Mouse (Mus musculus) lung, embryonic 14.5 days (tissue): ENCODE data around the gene Clcnkb. TPM values are rescaled to one million over a fixed set of nuclear protein-coding genes. Genes with fewer than 3 reads are reported as not detected.
A peak's percentile ranks its signal among the peaks of the same experiment; 100 is the strongest.

Source experiments
- ATAC-seq: fragments of 200-750 bp; cut with Nextera tagmentation; 2 replicates; pipeline ENCODE4 v1.8.0; 2017; ENCODE audit warnings: mild to moderate bottlenecking, moderate TSS enrichment, moderate library complexity; ENCODE audit not compliant: insufficient read depth
- DNase-seq: peaks from one replicate; pipeline ENCODE4 v3.0.0-alpha.2; 2015
- H3K27ac ChIP-seq: fragments of 300-500 bp; sonication (generic); 2 replicates; pipeline ENCODE4 v1.5.1; 2014; ENCODE audit warnings: low read depth, mild to moderate bottlenecking, moderate library complexity
- H3K27me3 ChIP-seq: fragments of 300-500 bp; sonication (generic); 2 replicates; pipeline ENCODE4 v1.6.1; 2014; ENCODE audit warnings: low read length, control low read depth; ENCODE audit not compliant: insufficient read depth
- H3K36me3 ChIP-seq: fragments of 300-500 bp; sonication (generic); 2 replicates; pipeline ENCODE4 v1.6.1; 2014; ENCODE audit warnings: control low read depth; ENCODE audit not compliant: insufficient read depth
- H3K4me1 ChIP-seq: fragments of 300-500 bp; sonication (generic); 2 replicates; pipeline ENCODE4 v1.6.1; 2014; ENCODE audit warnings: antibody characterized with exemption, control low read depth; ENCODE audit not compliant: insufficient read depth
- H3K4me2 ChIP-seq: fragments of 300-500 bp; sonication (generic); 2 replicates; pipeline ENCODE4 v1.6.1; 2014; ENCODE audit warnings: mild to moderate bottlenecking
- H3K4me3 ChIP-seq: fragments of 300-500 bp; sonication (generic); 2 replicates; pipeline ENCODE4 v1.5.1; 2014; ENCODE audit warnings: low read depth, low read length
- H3K9ac ChIP-seq: fragments of 300-500 bp; sonication (generic); 2 replicates; pipeline ENCODE4 v1.6.1; 2014
- H3K9me3 ChIP-seq: fragments of 300-500 bp; sonication (generic); 2 replicates; pipeline ENCODE4 v1.6.1; 2016; ENCODE audit warnings: low read depth, low read length, control low read depth
- CTCF ChIP-seq: IDR thresholded peaks from 2 replicates; pipeline ENCODE4 v1.5.1; 2016; ENCODE audit warnings: antibody characterized with exemption, low read depth
- WGBS: fragments of 180-500 bp; shearing (Covaris S2); extraction: QIAGEN DNeasy Blood & Tissue Kit; methylation state at CpG from one replicate; pipeline ENCODE4 v1.1.7; 2014; 5-methylcytosine and 5-hydroxymethylcytosine counted together
- polyA plus RNA-seq: library from polyadenylated mRNA; unstranded; fragments of >200 nt; fragmentation: Nextera tagmentation; extraction: Ambion mirVana; gene quantifications from 2 replicates; pipeline ENCODE4 v1.2.1, GENCODE M21; 2014

Gene Clcnkb
- polyA plus RNA-seq, 1 experiment from 2014 or later = not detected

- DNase-seq (no peak), ATAC-seq (no peak)
- no peak for TF ChIP-seq CTCF
- H3K9me3 ChIP-seq = no peaks in the 10 kb centered on the region
- peaks cover 3% of the 10 kb centered on the region for H3K27me3 ChIP-seq
- H3K4me3 ChIP-seq = no peak overlapping the region
- no peak overlapping the region for H3K9ac ChIP-seq
- no peaks in the 10 kb centered on the region for H3K4me1 ChIP-seq
- H3K36me3 ChIP-seq = no peaks in the 10 kb centered on the region
- H3K27ac ChIP-seq = no peak overlapping the region
- no peak overlapping the region for H3K4me2 ChIP-seq
- whole genome bisulfite sequencing = 70% methylated on average over 18 of the region's 18 CpGs
Measured at GRCm38 (mm10) chr4:141389366-141390150, 26.3 kb downstream of the Clcnkb start.

GRCm38 (mm10) chr4:141387933-141388332 is 27.9 kb downstream of the Clcnkb start:
- no peak for DNase-seq
- Histone ChIP-seq H3K4me3 (no peak overlapping the region), H3K27ac (no peak overlapping the region), H3K4me1 (no peaks in the 10 kb centered on the region), H3K36me3 (no peaks in the 10 kb centered on the region), H3K9me3 (no peaks in the 10 kb centered on the region), H3K27me3 (peaks cover 20% of the 10 kb centered on the region), H3K9ac (no peak overlapping the region), H3K4me2 (no peak overlapping the region)
- ATAC-seq = no peak
- no peak for TF ChIP-seq CTCF
- 56% methylated on average over 5 of the region's 5 CpGs for WGBS

- peak; percentile 89 for TF ChIP-seq CTCF
- ATAC-seq = peak; percentile 38; the same call in 1 of the 2 replicates
- Histone ChIP-seq H3K4me1 (peaks cover 3% of the 10 kb centered on the region; the same call in 1 of the 2 replicates), H3K4me2 (no peak overlapping the region), H3K9ac (no peak overlapping the region), H3K27ac (no peak overlapping the region), H3K27me3 (peaks cover 25% of the 10 kb centered on the region), H3K36me3 (no peaks in the 10 kb centered on the region), H3K9me3 (no peaks in the 10 kb centered on the region), H3K4me3 (no peak overlapping the region)
- DNase-seq = peak; percentile 94
- 18% methylated on average over 5 of the region's 5 CpGs for WGBS
Measured at GRCm38 (mm10) chr4:141387093-141387784, 28.6 kb downstream of the Clcnkb start.

- TF ChIP-seq CTCF = 0 out of 2 replicates have a peak, but pooled peaks have one; percentile 19
- Histone ChIP-seq H3K27ac (no peak overlapping the region), H3K27me3 (peaks cover 25% of the 10 kb centered on the region), H3K9me3 (no peaks in the 10 kb centered on the region), H3K4me2 (no peak overlapping the region), H3K4me3 (no peak overlapping the region), H3K4me1 (peaks cover 6% of the 10 kb centered on the region; the same call in 1 of the 2 replicates), H3K9ac (no peak overlapping the region), H3K36me3 (no peaks in the 10 kb centered on the region)
- no peak for DNase-seq
- WGBS = 68% methylated on average over 7 of the region's 7 CpGs
- no peak for ATAC-seq
Measured at GRCm38 (mm10) chr4:141386150-141386549, 29.7 kb downstream of the Clcnkb start.

GRCm38 (mm10) chr4:141385275-141385674 is 30.5 kb downstream of the Clcnkb start:
- no peak overlapping the region for H3K4me3 ChIP-seq
- no peaks in the 10 kb centered on the region for H3K9me3 ChIP-seq
- TF ChIP-seq CTCF = peak; percentile 95
- no peaks in the 10 kb centered on the region for H3K36me3 ChIP-seq
- ATAC-seq = no peak
- DNase-seq = peak; percentile 83
- no peak overlapping the region for H3K9ac ChIP-seq
- H3K4me2 ChIP-seq = no peak overlapping the region
- peaks cover 6% of the 10 kb centered on the region; the same call in 1 of the 2 replicates for H3K4me1 ChIP-seq
- peaks cover 25% of the 10 kb centered on the region for H3K27me3 ChIP-seq
- whole genome bisulfite sequencing = 0% methylated on average over 7 of the region's 7 CpGs
- H3K27ac ChIP-seq = no peak overlapping the region

- Histone ChIP-seq H3K36me3 (no peaks in the 10 kb centered on the region), H3K9ac (peak overlapping the region; percentile 48), H3K27ac (no peak overlapping the region), H3K4me3 (peak overlapping the region; percentile 35), H3K9me3 (no peaks in the 10 kb centered on the region), H3K4me2 (peak overlapping the region; percentile 69), H3K4me1 (peaks cover 6% of the 10 kb centered on the region; the same call in 1 of the 2 replicates), H3K27me3 (peaks cover 25% of the 10 kb centered on the region)
- ATAC-seq (peak; percentile 22; the same call in 1 of the 2 replicates), DNase-seq (peak; percentile 61)
- peak; percentile 42 for TF ChIP-seq CTCF
- under 1% methylated on average over 25 of the region's 25 CpGs for WGBS
Measured at GRCm38 (mm10) chr4:141382406-141382805, 33.4 kb downstream of the Clcnkb start.

- ATAC-seq (no peak), DNase-seq (no peak)
- Histone ChIP-seq H3K9me3 (no peaks in the 10 kb centered on the region), H3K9ac (no peak overlapping the region), H3K27ac (no peak overlapping the region), H3K27me3 (peaks cover 22% of the 10 kb centered on the region), H3K36me3 (no peaks in the 10 kb centered on the region), H3K4me3 (no peak overlapping the region), H3K4me1 (peaks cover 6% of the 10 kb centered on the region; the same call in 1 of the 2 replicates), H3K4me2 (no peak overlapping the region)
- WGBS = 64% methylated on average over 8 of the region's 8 CpGs
- TF ChIP-seq CTCF = no peak
Measured at GRCm38 (mm10) chr4:141379674-141380073, 36.1 kb downstream of the Clcnkb start.
